Mouse (Mus musculus) hindbrain, embryonic 13.5 days (tissue): ENCODE measurements at regions not wholly inside any gene's neighbourhood (a gene's known extent, or its start where the extent isn't known, plus 50 kb on each side); places are given as distances from the start of the nearest gene placed in this dataset.

Source experiments
- ATAC-seq: fragments of 200-750 bp; cut with Nextera tagmentation; 2 replicates; pipeline ENCODE4 v1.8.0; 2017; ENCODE audit warnings: moderate TSS enrichment; ENCODE audit not compliant: low FRiP score
- H3K27ac ChIP-seq: fragments of 300-500 bp; sonication (generic); 2 replicates; pipeline ENCODE4 v1.5.1; 2015; ENCODE audit warnings: inconsistent platforms, mild to moderate bottlenecking, moderate library complexity
- H3K27me3 ChIP-seq: fragments of 300-500 bp; sonication (generic); 2 replicates; pipeline ENCODE4 v1.6.1; 2015; ENCODE audit warnings: mild to moderate bottlenecking, inconsistent platforms
- H3K36me3 ChIP-seq: fragments of 300-500 bp; sonication (generic); 2 replicates; pipeline ENCODE4 v1.6.1; 2015; ENCODE audit warnings: mild to moderate bottlenecking, inconsistent platforms
- H3K4me1 ChIP-seq: fragments of 300-500 bp; sonication (generic); replicated peaks from 2 replicates; pipeline ENCODE4 v1.6.1; 2015; ENCODE audit warnings: inconsistent platforms
- H3K4me2 ChIP-seq: fragments of 300-500 bp; sonication (generic); 2 replicates; pipeline ENCODE4 v1.6.1; 2015; ENCODE audit warnings: inconsistent platforms, mild to moderate bottlenecking, moderate library complexity
- H3K4me3 ChIP-seq: fragments of 300-500 bp; sonication (generic); 2 replicates; pipeline ENCODE4 v1.5.1; 2015; ENCODE audit warnings: mild to moderate bottlenecking, inconsistent platforms
- H3K9ac ChIP-seq: fragments of 300-500 bp; sonication (generic); 2 replicates; pipeline ENCODE4 v1.6.1; 2015; ENCODE audit warnings: mild to moderate bottlenecking, inconsistent platforms
- H3K9me3 ChIP-seq: fragments of 300-500 bp; sonication (generic); 2 replicates; pipeline ENCODE4 v1.6.1; 2016; ENCODE audit warnings: inconsistent platforms
- WGBS: fragments of 180-500 bp; shearing (Covaris S2); methylation state at CpG from one replicate; pipeline ENCODE4 v1.1.7; 2015; 5-methylcytosine and 5-hydroxymethylcytosine counted together

- H3K9me3 ChIP-seq: no peaks in the 10 kb centered on the region
- H3K36me3 ChIP-seq: no peaks in the 10 kb centered on the region
- H3K4me2 ChIP-seq: no peak overlapping the region
- H3K4me3 ChIP-seq: no peak overlapping the region
- no peaks in the 10 kb centered on the region for H3K4me1 ChIP-seq
- H3K9ac ChIP-seq: no peak overlapping the region
- WGBS: 79% methylated on average over 7 of the region's 7 CpGs
- no peak overlapping the region for H3K27ac ChIP-seq
- ATAC-seq: no peak
- no peaks in the 10 kb centered on the region for H3K27me3 ChIP-seq
Observed at GRCm38 (mm10) chr6:112223325-112223724, 50.2 kb upstream of the Lmcd1 start.
